Mouse (Mus musculus) cerebral cortex, adult 2 months (tissue): ENCODE data around the gene Rgl1.

Experiments
- WGBS: fragments of 180-500 bp; shearing (Covaris S2); methylation state at CpG from one replicate; pipeline ENCODE4 v1.1.7; 2018; 5-methylcytosine and 5-hydroxymethylcytosine counted together

Rgl1 gene

DNA sequence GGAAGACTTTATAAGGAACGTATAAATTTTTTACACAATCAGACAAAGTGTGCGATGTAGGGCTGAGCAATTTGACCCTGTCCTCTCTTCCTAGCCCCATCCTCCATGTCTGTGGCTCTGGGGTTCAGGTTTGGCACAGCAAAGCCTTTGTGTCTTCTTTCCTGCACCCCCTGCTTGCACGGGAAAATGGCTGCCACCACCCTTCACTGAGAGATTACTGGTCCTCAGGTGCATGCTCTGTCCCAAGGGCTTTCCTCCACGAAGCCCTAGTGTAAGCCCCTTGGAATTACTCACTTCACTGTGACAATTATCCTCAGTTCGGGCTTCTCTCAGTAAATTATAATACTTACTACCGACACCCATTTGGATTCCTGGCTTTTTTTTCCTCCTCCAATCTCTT lies 109.5 kb downstream of the Rgl1 start:
- WGBS, result 71% methylated on average over 6 of the region's 6 CpGs

DNA sequence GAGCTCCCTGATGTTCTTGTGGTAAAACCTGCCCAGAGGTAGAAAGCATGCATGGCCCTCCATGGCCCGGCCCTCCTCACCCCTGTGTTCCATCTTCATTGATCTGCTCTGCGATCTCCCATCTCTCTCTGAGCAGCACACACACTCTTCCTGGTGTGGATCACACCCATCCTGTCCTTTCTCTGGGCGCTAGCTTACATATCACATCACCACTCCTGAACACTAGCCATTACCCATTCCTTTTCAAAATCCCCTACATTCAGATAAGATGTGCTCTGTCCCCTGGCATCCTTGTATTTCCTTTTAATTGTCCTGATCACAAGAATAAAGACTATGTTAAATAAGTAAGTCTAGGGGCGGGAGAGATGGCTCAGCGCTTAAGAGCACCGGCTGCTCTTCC lies 111.3 kb downstream of the Rgl1 start:
- WGBS, result 97% methylated on average over 6 of the region's 6 CpGs

DNA sequence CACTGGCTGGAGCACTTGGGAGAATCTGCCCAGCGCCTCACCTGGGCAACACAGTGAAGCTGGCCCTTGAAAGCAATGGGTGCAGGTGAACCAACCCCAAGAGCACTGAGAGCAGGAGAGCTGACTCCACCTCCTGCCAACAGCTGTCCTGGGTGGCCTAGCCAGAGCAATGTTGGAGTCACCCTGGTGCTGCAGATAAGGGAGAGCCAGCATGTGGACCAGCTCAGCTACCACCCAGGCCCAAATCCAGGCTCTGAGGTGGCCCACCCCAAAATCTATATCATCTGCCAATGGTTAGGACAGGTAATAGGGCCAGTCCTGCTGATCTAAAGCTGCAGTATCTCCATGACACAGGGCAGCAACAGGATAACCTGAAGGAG lies 114.7 kb downstream of the Rgl1 start:
- 94% methylated on average over 1 of the region's 1 CpGs for WGBS

DNA sequence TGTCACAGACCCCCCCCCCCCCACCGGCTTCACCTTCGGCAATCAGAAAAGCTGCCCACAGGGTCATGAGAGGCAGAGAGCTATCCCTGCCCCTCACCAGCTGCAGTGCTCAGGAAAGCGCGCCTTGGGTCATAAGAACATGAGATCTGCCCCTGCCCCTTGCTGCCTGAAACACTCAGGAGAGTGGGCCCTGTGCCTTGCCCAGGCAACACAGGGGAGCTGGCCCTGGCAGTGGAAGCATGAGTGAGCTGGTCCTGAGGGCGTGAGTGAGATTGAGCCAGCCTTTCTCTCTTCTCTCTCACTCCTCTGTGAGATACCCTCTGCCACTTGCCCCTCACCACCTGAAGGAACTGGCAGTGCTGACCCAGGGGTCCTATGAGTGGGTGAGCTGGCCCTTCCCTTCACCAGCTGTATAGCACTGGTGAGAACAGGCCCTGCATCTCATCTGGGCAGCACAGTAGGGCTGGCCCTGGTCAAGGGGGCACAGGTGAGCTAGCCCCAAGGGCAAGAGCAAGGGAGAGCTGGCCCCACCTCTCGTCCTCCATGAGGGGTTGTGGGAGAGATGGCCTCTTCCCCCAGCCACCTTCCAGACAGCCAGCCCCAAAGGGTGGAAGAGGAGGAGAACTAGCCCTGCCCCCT lies 115.2 kb downstream of the Rgl1 start:
- WGBS, result 94% methylated on average over 6 of the region's 6 CpGs

DNA sequence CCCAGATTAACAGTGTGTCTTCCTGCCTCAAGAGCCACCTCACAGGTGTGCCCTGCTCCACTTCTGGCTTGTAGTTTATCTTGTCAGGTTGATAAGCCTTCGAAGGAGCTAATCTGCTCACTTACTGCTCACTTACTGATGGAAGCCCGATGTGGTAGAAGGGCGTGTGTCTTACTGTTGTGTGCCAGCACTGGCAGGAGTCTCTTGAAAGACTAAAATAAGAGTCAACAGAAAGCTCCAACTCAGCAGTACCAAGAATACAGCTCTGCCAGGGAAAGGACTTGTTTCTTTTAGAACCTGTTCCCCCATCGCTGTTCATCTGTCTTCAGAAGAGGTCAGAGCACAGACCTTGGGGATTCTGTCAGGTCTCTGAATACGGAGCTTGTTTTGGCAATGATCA lies 118.1 kb downstream of the Rgl1 start:
- WGBS, result 53% methylated on average over 5 of the region's 5 CpGs

DNA sequence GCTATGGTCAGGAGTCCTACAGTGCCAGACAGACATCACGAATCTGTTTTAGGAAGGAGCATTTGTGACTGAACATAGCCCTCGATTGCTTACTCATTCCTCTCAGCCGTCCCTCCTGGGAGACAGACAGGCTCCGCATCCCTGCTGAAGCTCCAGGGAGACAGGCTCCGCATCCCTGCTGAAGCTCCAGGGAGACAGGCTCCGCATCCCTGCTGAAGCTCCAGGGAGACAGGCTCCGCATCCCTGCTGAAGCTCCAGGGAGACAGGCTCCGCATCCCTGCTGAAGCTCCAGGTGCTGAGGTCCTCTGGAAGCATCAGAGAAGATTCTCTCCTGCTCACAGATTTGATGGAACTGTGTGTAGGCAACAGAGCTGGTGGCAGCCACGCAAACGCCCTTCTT lies 123.9 kb downstream of the Rgl1 start:
- 52% methylated on average over 10 of the region's 10 CpGs for WGBS

DNA sequence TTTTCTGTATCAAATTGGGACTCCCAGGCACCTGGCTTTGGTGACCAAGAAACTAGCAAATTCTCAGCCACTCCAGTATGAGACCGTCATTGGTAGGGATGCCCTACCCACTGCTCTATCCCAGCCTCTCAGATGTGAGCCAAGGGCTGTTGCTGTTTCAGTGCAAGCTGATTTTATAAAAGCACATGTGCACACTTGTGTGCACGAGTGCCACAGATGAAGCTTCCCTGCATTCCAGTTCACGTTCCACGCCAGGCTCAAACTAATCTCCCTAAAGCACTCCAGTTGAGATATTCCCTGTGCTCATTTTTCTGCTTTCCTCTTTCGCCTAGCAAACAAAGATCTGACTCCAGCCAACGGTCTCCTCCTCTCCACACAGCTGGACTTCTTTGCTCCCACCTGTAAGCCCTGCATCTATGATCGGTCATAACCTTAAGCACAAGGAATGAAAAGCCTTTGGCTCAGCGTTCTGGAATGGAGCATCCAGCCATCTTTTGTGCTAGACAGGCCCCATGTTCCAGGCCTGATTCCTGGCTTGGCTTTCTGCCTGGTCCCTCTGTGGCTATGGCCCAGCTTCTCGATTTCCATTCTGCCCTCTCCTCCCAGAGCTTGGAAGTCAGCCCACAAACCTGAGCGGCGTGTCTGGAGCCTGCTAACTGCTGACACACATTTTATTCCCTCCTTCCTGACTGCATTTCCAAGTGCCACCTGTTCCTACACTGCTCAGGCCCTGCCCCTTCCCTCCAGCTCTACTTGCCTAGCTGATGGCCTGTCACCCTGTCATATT lies 125.8 kb downstream of the Rgl1 start:
- WGBS, result 52% methylated on average over 11 of the region's 11 CpGs

DNA sequence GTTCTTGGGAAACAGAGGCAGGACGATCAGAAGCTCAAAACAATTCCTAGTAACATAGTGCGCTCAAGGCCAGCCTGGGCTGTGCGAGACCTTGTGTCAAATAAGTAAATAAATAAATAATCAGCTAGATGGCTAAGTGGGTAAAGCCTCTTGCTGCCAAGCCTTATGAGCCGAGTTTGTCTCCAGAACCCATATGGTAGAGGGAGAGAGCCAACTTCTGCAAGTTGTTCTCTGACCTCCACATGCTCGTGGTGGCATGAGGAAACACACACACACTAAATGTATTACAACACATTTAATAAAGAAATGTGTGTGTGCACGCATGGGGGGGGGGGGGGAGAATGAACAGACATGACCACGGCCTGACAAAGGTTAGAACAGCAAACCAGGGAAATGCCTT lies 126.8 kb downstream of the Rgl1 start:
- WGBS, result 91% methylated on average over 7 of the region's 7 CpGs

DNA sequence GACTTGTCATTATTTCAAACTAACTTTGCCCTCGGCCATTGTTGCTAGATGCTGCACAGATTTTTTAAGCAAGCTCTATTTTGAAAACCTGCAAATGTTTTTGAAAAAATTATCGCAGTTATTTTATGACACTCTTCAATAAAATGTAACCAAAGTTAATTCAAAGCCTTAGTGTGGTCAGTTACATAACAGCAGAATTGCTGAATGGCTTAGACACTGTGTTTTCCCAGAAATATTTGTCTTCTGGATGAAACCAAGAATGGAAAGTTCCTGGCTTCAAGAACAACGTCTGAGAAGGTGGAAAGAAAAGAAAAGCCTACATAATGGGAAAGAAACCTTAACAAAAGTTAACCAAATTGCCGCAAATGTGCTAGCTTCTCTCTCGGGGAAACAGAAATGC lies 131.5 kb downstream of the Rgl1 start:
- WGBS, result 63% methylated on average over 5 of the region's 5 CpGs

DNA sequence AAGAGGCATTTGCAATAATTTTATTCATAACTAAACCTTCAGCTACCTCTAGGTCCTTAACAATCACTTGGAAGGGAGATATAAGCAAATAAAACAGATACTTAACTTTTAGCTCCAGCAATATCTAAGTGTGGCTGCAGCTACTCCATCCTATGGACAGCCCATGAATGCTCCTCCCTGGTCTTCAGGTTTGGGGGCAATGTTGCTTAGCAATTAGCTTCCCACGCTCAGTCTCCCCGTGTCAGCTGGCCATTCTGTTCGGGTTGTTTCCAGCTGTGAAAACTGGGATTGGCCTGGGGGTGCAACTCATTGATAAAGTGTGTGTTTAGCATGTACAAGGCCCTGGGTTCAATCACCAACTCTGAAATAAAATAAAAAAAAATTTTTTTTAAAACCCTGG lies 136.4 kb downstream of the Rgl1 start:
- 76% methylated on average over 3 of the region's 3 CpGs for WGBS

DNA sequence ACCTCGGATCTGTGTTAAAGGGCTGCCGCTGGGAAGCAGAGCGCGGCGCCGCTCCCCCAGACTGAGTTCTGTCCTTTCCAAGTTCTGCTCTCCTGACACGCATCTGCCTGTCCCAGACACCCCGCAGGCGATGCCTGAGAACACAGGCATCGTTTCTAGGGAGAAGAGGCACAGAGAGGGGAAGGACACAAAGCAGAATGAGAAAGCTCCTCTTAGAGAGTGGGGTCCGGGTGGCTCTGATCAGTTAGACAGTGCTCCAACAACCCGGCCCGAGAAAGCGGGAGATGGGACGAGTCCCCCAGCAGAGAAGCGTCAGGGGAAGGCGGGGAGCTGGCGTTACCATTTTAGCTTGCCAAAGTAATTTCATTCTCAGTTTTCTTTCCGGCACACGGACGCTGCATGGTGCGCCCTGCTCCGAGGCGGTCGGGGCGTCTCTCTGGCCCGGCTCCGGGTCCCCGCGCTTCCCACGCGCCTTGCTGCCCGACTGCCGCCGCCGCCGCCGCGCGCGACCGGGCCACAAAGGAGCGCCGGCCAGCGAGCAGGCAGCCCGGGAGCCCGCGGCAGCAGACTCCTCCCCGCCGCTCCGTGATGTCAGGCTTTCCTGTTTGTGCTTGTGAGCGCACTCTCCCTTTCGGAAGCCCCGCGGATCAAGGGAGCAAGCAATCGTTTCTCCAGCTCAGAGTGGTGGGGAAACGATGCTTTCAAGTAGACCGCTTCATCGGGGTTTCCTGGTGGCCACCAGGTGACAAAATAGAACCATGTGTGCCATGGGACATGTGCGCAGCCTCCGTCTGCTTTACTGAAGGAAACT lies 141.3 kb downstream of the Rgl1 start:
- WGBS, result under 1% methylated on average over 61 of the region's 61 CpGs

DNA sequence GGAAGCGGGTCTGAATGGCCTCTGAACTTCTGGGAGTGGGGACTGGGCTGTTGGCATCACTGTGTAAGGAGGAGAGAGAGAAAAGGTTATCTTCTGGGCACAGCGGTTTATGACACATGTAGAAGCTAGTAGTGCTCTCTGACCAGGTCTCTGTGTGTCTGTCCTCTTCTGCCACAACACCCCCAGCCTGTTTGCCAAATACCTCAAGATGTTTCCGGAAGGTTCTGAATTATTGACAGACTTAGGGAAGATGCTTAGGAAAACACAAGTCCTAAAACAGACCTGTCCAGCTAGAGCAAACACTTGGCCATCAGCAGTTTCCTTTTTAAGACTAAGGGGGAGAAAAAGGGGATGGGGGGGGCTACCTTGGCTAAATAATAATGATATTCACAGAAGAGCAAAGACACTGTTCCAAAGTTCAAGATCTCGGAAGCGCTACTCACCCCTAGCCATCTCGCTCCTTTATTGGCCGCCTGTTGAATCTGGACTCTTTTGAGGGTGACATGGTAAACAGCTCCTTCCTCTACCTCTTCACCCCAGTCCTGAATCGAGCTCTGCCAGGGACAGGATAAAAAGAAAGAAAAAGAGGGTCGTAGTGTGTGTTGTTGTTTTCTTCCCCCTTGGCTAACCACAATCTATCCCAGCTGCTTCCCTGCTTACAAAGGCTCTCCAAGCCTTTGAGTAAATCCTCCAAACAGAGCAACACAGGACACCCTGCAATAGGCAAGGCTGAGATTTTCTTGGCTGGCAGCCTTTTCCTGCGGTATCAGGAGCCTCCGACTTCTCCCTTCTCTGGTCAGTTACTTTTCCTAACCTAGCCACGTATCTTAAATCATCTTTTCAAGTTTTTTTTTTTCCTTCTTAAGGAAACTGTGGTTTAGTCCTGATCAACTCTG lies 142.5 kb downstream of the Rgl1 start:
- 49% methylated on average over 12 of the region's 12 CpGs for WGBS

DNA sequence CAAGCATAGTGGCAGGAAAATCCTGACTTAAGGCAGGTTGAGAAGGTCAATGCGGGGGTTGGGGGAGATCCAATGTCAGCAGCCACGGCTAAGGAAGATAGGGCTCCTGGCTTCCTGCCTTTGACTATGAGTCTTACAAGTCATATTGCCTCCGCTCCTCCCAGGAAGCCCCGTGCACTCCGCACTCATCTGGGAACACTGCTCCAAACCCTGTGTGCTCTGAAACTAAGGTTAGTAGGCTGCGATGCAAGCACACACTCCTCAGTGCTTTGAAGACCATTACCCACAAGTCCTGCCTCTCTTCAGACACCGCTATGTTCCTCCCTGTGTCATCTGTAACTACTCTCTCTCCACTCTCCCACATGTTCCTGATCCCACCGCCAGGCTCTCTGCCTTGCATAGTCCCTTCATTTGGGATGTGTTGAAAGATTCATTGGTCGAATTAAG lies 143.4 kb downstream of the Rgl1 start:
- WGBS, result 75% methylated on average over 9 of the region's 9 CpGs

DNA sequence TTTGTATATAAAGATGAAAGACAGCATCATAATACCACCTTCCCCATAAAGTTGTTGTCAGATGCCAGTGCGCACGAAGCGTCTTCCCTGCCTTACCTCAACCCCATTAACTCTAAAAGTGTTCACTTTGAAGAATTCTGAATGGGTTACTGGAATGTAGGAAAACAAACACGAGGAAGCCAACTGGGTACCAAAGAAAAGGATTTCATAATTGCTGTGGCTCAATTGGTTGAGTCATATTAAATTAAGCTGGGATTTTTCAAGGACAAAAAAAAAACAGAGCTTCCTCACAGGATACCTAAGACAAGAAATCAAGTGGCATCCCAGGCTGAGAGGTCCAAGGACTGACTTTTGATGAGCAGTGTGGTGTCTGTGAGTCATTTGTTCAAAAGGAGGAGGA lies 144.5 kb downstream of the Rgl1 start:
- WGBS, result 70% methylated on average over 4 of the region's 4 CpGs

DNA sequence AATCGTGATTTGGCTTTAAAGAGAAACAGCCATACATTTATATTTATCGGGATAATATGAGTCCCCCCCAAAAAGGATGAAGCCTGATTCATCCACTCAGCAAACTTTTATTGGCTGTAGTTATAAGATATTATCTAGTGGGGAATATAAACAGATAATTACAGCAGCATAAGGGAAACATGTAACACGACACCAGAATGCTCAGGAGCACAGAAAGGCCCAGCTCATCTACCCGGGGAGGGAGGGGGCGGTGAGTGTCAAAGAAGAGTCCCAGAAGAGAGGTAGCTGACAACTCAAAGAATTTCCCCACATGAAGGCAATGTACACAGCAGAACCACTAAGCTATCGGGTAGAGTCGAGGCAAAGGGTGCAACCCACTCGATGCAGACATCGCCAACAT lies 146.8 kb downstream of the Rgl1 start:
- WGBS, result 89% methylated on average over 9 of the region's 9 CpGs

DNA sequence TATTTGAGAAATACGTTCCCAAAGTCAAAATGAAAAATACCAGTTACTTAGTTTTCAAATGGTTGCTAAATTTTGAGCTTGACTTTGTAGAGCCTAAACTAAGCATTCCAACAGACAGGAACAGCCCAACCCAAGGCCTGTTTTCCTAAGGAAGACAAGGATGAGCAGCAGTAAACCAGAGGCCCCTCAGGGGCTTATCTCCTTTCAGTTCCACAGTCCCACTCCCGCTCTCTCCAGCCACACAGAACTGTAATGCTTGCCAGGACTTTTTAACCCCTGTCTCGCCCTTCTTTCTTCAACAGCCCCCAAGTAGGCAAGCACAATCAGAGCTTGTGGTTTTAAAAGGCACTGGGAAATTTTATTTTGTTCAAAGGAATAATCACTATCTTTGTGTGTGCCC lies 147.3 kb downstream of the Rgl1 start:
- WGBS, result 93% methylated on average over 3 of the region's 3 CpGs

DNA sequence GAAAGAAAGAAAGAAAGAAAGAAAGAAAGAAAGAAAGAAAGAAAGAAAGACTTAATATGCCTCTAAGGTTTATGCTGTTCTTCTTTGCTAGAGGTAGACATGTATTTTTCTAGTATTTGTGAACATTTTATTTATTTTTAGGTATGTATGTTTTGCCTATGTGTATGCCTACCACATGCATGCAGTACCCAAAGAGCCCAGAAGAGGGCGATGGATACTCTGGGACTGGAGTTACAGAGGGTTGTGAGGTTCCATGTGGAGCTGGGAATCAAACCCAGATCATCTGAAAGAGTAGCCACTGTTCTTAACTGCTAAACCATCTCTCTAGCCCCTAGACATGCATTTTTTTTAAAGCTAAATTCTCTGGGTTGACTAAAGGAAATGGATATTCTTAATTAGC lies 147.8 kb downstream of the Rgl1 start:
- WGBS, result 49% methylated on average over 1 of the region's 1 CpGs

DNA sequence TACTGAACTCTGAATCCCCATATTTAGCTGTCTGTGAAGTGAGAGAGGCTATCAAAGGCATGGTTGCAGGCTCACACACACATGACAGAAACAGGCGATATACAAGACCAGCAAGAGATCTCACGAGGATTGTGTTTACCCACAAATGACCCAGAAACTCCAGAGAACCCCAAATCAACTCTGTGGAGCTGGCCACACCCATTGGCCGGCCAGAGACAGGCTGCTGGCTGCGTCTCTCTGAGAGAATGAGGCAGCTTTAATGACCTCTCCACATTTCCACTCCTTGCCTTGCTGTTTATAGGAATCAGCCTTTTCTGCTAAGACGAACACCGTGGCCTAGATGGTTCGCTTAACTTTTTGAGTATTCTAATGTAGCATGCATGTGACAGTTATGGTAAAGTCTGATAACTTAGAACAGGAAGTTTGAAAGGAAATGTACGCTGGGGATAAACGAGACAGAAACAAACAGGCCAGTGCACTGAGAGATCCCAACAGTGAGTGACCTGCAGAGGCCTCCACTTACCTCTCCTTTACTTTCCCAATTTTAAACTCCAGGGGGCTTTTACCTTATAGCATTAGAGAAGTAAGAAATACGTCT lies 148.3 kb downstream of the Rgl1 start:
- 72% methylated on average over 10 of the region's 10 CpGs for WGBS

DNA sequence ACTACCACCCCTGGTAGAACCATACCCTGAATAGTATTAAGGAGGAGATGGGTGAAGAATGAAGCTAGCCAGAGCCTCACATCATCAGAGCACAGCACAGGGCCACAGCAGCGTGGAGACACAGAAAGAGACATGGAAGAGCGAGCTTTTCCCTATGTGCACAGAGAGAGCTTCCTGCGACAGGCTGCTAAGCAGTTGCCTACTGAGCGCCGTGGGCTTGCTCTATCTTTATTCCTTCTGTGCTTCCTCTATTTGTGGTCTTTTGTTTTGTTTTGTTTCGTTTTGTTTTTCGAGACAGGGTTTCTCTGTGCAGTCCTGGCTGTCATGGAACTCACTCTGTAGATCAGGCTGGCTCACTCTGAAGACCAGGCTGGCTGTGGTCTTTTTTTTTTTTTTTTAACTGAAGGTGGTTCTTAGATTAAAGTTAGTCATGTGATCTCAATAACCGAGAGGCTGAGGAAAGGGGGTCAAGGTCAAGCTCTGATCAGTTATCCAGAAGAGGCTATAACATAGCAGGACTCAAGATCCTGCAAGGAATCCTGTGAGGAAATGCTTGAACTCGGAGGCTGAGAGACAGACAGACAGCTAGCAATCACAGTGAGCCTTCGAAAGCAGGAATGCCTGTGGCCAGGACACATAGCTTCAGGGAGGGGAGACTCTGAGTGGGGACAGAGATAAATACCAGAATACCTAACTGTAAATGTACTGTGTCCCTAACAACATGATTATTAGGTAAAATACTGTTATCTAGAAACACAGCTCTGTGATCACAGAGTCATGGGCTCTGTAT lies 150.0 kb downstream of the Rgl1 start:
- 75% methylated on average over 10 of the region's 10 CpGs for whole genome bisulfite sequencing

DNA sequence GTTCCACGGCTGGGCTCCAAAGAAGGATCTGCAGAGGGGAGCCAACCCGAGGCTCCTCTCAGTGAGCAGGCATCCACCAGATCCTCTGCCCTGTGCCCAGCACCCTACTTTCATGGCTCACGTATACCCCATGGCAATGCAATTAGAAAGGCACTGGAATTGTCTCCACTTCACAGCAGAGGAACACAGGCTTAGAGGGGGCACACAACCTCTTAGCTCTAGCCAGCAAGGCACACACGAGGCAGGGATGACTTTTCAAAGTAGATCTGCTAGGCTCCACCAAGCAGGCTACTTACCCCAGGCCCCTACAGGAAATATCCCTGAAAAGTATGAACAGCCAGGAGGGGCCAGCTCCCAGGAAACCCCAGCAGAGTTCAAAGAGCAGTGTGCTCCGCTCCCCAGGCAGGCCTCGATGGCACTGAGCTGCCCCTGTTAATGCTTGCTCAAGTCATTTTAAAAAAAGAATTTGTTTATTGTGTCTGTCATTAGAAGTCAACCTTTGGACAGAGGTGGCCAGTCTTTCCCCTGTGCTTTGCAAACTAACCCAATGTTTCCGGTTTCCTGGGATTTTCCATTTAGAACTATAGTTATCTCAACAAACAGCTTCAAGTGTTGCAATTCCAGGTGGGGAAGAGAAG lies 151.3 kb downstream of the Rgl1 start:
- 73% methylated on average over 7 of the region's 7 CpGs for WGBS
